In the genomic region with DNA sequence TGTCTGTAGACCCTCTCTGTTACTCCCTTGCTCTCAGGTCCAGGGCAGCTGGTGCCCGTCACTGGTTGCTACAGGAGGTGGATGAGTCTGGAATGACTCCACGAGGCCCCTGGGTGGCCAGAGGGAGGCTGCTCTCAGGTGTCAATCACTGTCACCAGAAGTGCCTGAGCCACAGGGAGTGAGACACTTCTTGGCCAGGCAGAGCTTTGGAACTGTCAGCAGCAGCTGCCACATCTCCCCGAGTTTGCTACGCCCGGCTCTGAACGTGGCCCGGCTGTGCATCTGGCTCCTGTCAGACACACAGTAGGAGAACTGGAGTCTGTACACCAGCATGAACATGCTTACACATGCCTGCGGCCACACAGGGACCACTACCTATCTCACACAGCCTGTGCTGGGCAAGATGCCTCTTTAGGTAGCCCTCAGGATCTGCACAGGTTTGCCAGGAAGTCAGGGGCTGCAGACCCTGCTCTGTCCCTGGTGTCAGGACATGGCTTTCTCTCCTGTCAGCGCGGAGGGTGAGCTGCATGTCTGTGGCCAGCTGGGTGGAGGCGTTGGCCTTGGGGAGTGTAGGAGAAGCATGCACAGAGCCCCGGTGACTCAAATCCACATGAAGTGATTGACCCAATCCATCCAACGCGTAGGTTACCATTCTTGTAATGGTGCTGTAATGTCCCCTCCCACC, we compare ENCODE assay signal across 10 mouse cellular contexts. TPM values are rescaled to one million over a fixed set of nuclear protein-coding genes. Genes with fewer than 3 reads are reported as not detected.
DNase-seq lines count a peak whose midpoint lies in the region; ATAC-seq and TF ChIP-seq lines count a peak whose summit lies in the region.
"Had no signal": no experiment of that assay in that cellular context is flagged by ENCODE, and none has a peak within 500 bp of the region (broad histone marks: within the 10 kb centered on the region; RNA-seq: fewer than 3 reads in every experiment).

No protein-coding gene starts in this region.

- H3K36me3 ChIP-seq in forebrain, embryonic 13.5 days (ENCODE audit: poor library complexity, severe bottlenecking): peaks cover 17% of the 10 kb centered on the region
- peaks cover 20% of the 10 kb centered on the region; the same call in 1 of the 2 replicates for H3K36me3 ChIP-seq in midbrain, postnatal 0 days (ENCODE audit: insufficient read depth, low read length)
- 0 out of 2 replicates have a peak, but pooled peaks cover 4% of the 10 kb centered on the region for H3K36me3 ChIP-seq in liver, embryonic 11.5 days (ENCODE audit: control insufficient read depth, insufficient read depth, low read length)

- no peak for DNase-seq in left cerebral cortex, adult 2 months (ENCODE audit: extremely low spot score in 1 of 2, low spot score in 2 of 2)
- DNase-seq in left cerebral cortex, adult 9 months (ENCODE audit: low spot score in 2 of 2): no peak
- peak; percentile 80 to 82 for DNase-seq in heart, postnatal 10 days
- peak; percentile 80 for DNase-seq in midbrain, postnatal 0 days (ENCODE audit: low spot score)
- no peak for DNase-seq in thymus, postnatal 10 days (ENCODE audit: low spot score in 2 of 2)
- DNase-seq in liver, embryonic 11.5 days (ENCODE audit: low spot score): no peak
- no peak for DNase-seq in thymus, postnatal 0 days (ENCODE audit: low spot score)

- intact Hi-C loops in left cerebral cortex, adult 2 months (cut with DNase I): no loop called here
- intact Hi-C loops in heart, postnatal 10 days (cut with DNase I): no loop called here

- H3K4me1 ChIP-seq in forebrain, embryonic 13.5 days: peaks cover 23% of the 10 kb centered on the region
- H3K4me1 ChIP-seq in midbrain, postnatal 0 days (ENCODE audit: insufficient read depth, low read length): peaks cover 8% of the 10 kb centered on the region; the same call in 1 of the 2 replicates
- H3K4me1 ChIP-seq in liver, embryonic 11.5 days (replicated peaks; ENCODE audit: control insufficient read depth, insufficient read depth, low read length): no peaks in the 10 kb centered on the region

- 72% methylated on average over 14 of the region's 14 CpGs for WGBS in forebrain, embryonic 13.5 days
- WGBS in midbrain, postnatal 0 days: 53% methylated on average over 14 of the region's 14 CpGs
- WGBS in liver, embryonic 11.5 days: 69% methylated on average over 14 of the region's 14 CpGs

- no peak overlapping the region for H3K4me3 ChIP-seq in left cerebral cortex, adult 2 months
- no peak overlapping the region for H3K4me3 ChIP-seq in forebrain, embryonic 13.5 days
- no peak overlapping the region for H3K4me3 ChIP-seq in midbrain, postnatal 0 days (ENCODE audit: low read depth, low read length)
- no peak overlapping the region for H3K4me3 ChIP-seq in liver, embryonic 11.5 days (ENCODE audit: low read depth, low read length)
- H3K4me3 ChIP-seq: midbrain, embryonic 12.5 days had no signal

- H3K9ac ChIP-seq in forebrain, embryonic 13.5 days: 0 out of 2 replicates have a peak overlapping the region, but pooled peaks have one; percentile 8
- H3K9ac ChIP-seq in midbrain, postnatal 0 days (replicated peaks; ENCODE audit: low read length, poor library complexity, severe bottlenecking): no peak overlapping the region
- H3K9ac ChIP-seq in liver, embryonic 11.5 days (ENCODE audit: low read depth, low read length): no peak overlapping the region

- TF ChIP-seq CTCF in left cerebral cortex, adult 2 months (IDR thresholded peaks at IDR 0.05): no peak
- no peak for TF ChIP-seq CTCF in midbrain, postnatal 0 days (IDR thresholded peaks at IDR 0.05)

- H3K27ac ChIP-seq in left cerebral cortex, adult 2 months: peak overlapping the region; percentile 67; the same call in 1 of the 2 replicates
- peak overlapping the region; percentile 57 for H3K27ac ChIP-seq in forebrain, embryonic 13.5 days
- H3K27ac ChIP-seq in midbrain, postnatal 0 days (ENCODE audit: low read depth, low read length): no peak overlapping the region
- no peak overlapping the region for H3K27ac ChIP-seq in liver, embryonic 11.5 days (ENCODE audit: low read depth, low read length)
- H3K27ac ChIP-seq: midbrain, embryonic 12.5 days had no signal

- no peak overlapping the region for H3K4me2 ChIP-seq in forebrain, embryonic 13.5 days
- H3K4me2 ChIP-seq in midbrain, postnatal 0 days (ENCODE audit: low read depth, low read length, poor library complexity, severe bottlenecking): no peak overlapping the region
- H3K4me2 ChIP-seq in liver, embryonic 11.5 days: no peak overlapping the region
- H3K4me2 ChIP-seq: midbrain, embryonic 12.5 days had no signal

- no peaks in the 10 kb centered on the region for H3K27me3 ChIP-seq in forebrain, embryonic 13.5 days
- no peaks in the 10 kb centered on the region for H3K27me3 ChIP-seq in midbrain, postnatal 0 days (ENCODE audit: insufficient read depth, low read length)
- no peaks in the 10 kb centered on the region for H3K27me3 ChIP-seq in liver, embryonic 11.5 days (replicated peaks; ENCODE audit: control insufficient read depth, insufficient read depth, low read length)
- H3K27me3 ChIP-seq: midbrain, embryonic 12.5 days; Patski had no signal

- H3K9me3 ChIP-seq in forebrain, embryonic 13.5 days (replicated peaks): no peaks in the 10 kb centered on the region
- no peaks in the 10 kb centered on the region for H3K9me3 ChIP-seq in midbrain, postnatal 0 days (ENCODE audit: low read length)
- no peaks in the 10 kb centered on the region for H3K9me3 ChIP-seq in liver, embryonic 11.5 days (ENCODE audit: control insufficient read depth, low read length)
- H3K9me3 ChIP-seq: midbrain, embryonic 12.5 days had no signal

- ATAC-seq in forebrain, embryonic 13.5 days: 0 out of 2 replicates have a peak, but pooled peaks have one; percentile 1
- ATAC-seq in midbrain, postnatal 0 days (ENCODE audit: low FRiP score): peak; percentile 11; the same call in 1 of the 2 replicates
- no peak for ATAC-seq in liver, embryonic 11.5 days (replicated peaks; ENCODE audit: low FRiP score)
- ATAC-seq: Patski had no signal

RNA-seq across cellular contexts. Expression of gene Hs1bp3, which starts 18.4 kb away (rescaled TPM):
- total RNA-seq in left cerebral cortex, adult 2 months (2021): 10 to 100 TPM; 11.8 to 12.7 TPM
- 8.9 and 10.1 TPM in 2 replicates for polyA plus RNA-seq in forebrain, embryonic 13.5 days (2015; fragmentation: Nextera tagmentation; extraction: Ambion mirVana)
- 10 to 100 TPM; 11.3 to 15.1 TPM for total RNA-seq in heart, postnatal 10 days (2021)
- total RNA-seq in midbrain, postnatal 0 days (2014; rRNA removed): 5.9 and 8.3 TPM in 2 replicates
- 5.1 and 5.4 TPM in 2 replicates for polyA plus RNA-seq in midbrain, postnatal 0 days (2015; fragmentation: Nextera tagmentation; extraction: Ambion mirVana)
- 8.6 and 8.8 TPM in 2 replicates for polyA plus RNA-seq in liver, embryonic 11.5 days (2014; fragmentation: Nextera tagmentation; extraction: Ambion mirVana)
- polyA plus RNA-seq in thymus, postnatal 0 days (2015; fragmentation: Nextera tagmentation; extraction: Ambion mirVana): 4.8 and 6.2 TPM in 2 replicates

RNA-seq across cellular contexts. Expression of gene Gdf7, which starts 29.9 kb away (rescaled TPM):
- total RNA-seq in left cerebral cortex, adult 2 months (2021): 1 to 10 TPM in 1 of 2 experiments, under 1 TPM in 1; 0.66 to 1.1 TPM
- not detected in 2 replicates for polyA plus RNA-seq in forebrain, embryonic 13.5 days (2015; fragmentation: Nextera tagmentation; extraction: Ambion mirVana)
- under 1 TPM in 1 of 2 experiments, not detected in 1; 0.48 TPM for total RNA-seq in heart, postnatal 10 days (2021)
- total RNA-seq in midbrain, postnatal 0 days (2014; rRNA removed): 4.7 TPM in 1 of 2 replicates, not detected in the other
- 0.11 and 0.12 TPM in 2 replicates for polyA plus RNA-seq in midbrain, postnatal 0 days (2015; fragmentation: Nextera tagmentation; extraction: Ambion mirVana)
- polyA plus RNA-seq in liver, embryonic 11.5 days (2014; fragmentation: Nextera tagmentation; extraction: Ambion mirVana): not detected in 2 replicates
- 0.09 TPM in 1 of 2 replicates, not detected in the other for polyA plus RNA-seq in thymus, postnatal 0 days (2015; fragmentation: Nextera tagmentation; extraction: Ambion mirVana)
- polyA plus RNA-seq: Patski had no signal

Comparison
In these comparisons a context has a peak if more than half of its experiments do, and no peak if none do; other contexts are left out.
1. DNase-seq: peak in heart, postnatal 10 days (2 of 2) and midbrain, postnatal 0 days (single experiment); none in left cerebral cortex, adult 2 months (0 of 2), left cerebral cortex, adult 9 months (0 of 2), thymus, postnatal 10 days (0 of 2), liver, embryonic 11.5 days (single experiment) and thymus, postnatal 0 days (single experiment).
2. H3K27ac ChIP-seq: peak in left cerebral cortex, adult 2 months (single experiment) and forebrain, embryonic 13.5 days (single experiment); none in midbrain, postnatal 0 days (single experiment) and liver, embryonic 11.5 days (single experiment).